Mouse (Mus musculus) embryonic facial prominence, embryonic 12.5 days (tissue): ENCODE data around the gene Cenpl. TPM values are rescaled to one million over a fixed set of nuclear protein-coding genes. Genes with fewer than 3 reads are reported as not detected.

Source experiments
- ATAC-seq: fragments of 200-750 bp; cut with Nextera tagmentation; 2 replicates; pipeline ENCODE4 v1.8.0; 2017; ENCODE audit not compliant: insufficient number of reproducible peaks, insufficient read depth, low FRiP score, low TSS enrichment
- H3K27ac ChIP-seq: fragments of 300-500 bp; sonication (generic); 2 replicates; pipeline ENCODE4 v1.5.1; 2016; ENCODE audit warnings: mild to moderate bottlenecking
- H3K27me3 ChIP-seq: fragments of 300-500 bp; sonication (generic); 2 replicates; pipeline ENCODE4 v1.6.1; 2016; ENCODE audit warnings: mild to moderate bottlenecking, moderate library complexity
- H3K36me3 ChIP-seq: fragments of 300-500 bp; sonication (generic); 2 replicates; pipeline ENCODE4 v1.6.1; 2016; ENCODE audit warnings: mild to moderate bottlenecking
- H3K4me1 ChIP-seq: fragments of 300-500 bp; sonication (generic); 2 replicates; pipeline ENCODE4 v1.6.1; 2016
- H3K4me2 ChIP-seq: fragments of 300-500 bp; sonication (generic); replicated peaks from 2 replicates; pipeline ENCODE4 v1.6.1; 2016; ENCODE audit warnings: mild to moderate bottlenecking, moderate library complexity
- H3K4me3 ChIP-seq: fragments of 300-500 bp; sonication (generic); 2 replicates; pipeline ENCODE4 v1.5.1; 2016; ENCODE audit warnings: mild to moderate bottlenecking
- H3K9ac ChIP-seq: fragments of 300-500 bp; sonication (generic); 2 replicates; pipeline ENCODE4 v1.6.1; 2016; ENCODE audit warnings: mild to moderate bottlenecking, moderate library complexity
- H3K9me3 ChIP-seq: fragments of 300-500 bp; sonication (generic); 2 replicates; pipeline ENCODE4 v1.6.1; 2016; ENCODE audit warnings: mild to moderate bottlenecking, moderate library complexity
- WGBS: fragments of 180-500 bp; shearing (Covaris S2); methylation state at CpG from one replicate; pipeline ENCODE4 v1.1.7; 2016; 5-methylcytosine and 5-hydroxymethylcytosine counted together
- polyA plus RNA-seq: library from polyadenylated mRNA; unstranded; fragments of >200 nt; fragmentation: Nextera tagmentation; extraction: Ambion mirVana; gene quantifications from 2 replicates; pipeline ENCODE4 v1.2.1, GENCODE M21; 2016

The Cenpl gene
- polyA plus RNA-seq, 1 experiment from 2014 or later = 32.3 TPM

- Histone ChIP-seq H3K36me3 (peaks cover 17% of the 10 kb centered on the region), H3K9ac (no peak overlapping the region), H3K27me3 (no peaks in the 10 kb centered on the region), H3K4me1 (no peaks in the 10 kb centered on the region), H3K4me3 (no peak overlapping the region), H3K9me3 (no peaks in the 10 kb centered on the region), H3K4me2 (no peak overlapping the region), H3K27ac (no peak overlapping the region)
- no peak for ATAC-seq
- 93% methylated on average over 1 of the region's 1 CpGs for WGBS
Measured at GRCm38 (mm10) chr1:161057164-161057563, 13.3 kb upstream of the Cenpl start.

- no peak for ATAC-seq
Measured at GRCm38 (mm10) chr1:161063351-161063750, 7.2 kb upstream of the Cenpl start.

GRCm38 (mm10) chr1:161071272-161071620, 733 bp downstream of the Cenpl start:
- Histone ChIP-seq H3K27ac (peak overlapping the region; percentile 75), H3K4me2 (peak overlapping the region; percentile 71), H3K4me3 (peak overlapping the region; percentile 76), H3K27me3 (no peaks in the 10 kb centered on the region), H3K9me3 (no peaks in the 10 kb centered on the region), H3K4me1 (peaks cover 30% of the 10 kb centered on the region), H3K36me3 (0 out of 2 replicates have a peak, but pooled peaks cover 4% of the 10 kb centered on the region), H3K9ac (peak overlapping the region; percentile 76)
- ATAC-seq = no peak
- WGBS = under 1% methylated on average over 12 of the region's 12 CpGs

More at GRCm38 (mm10) chr1:161063351-161063750, 7.2 kb upstream of the Cenpl start:
- Histone ChIP-seq H3K27me3 (no peaks in the 10 kb centered on the region), H3K4me3 (no peak overlapping the region), H3K36me3 (no peaks in the 10 kb centered on the region; the same call in 1 of the 2 replicates), H3K9me3 (no peaks in the 10 kb centered on the region), H3K4me1 (no peaks in the 10 kb centered on the region), H3K4me2 (no peak overlapping the region), H3K9ac (no peak overlapping the region), H3K27ac (no peak overlapping the region)
- WGBS = 87% methylated on average over 1 of the region's 1 CpGs

GRCm38 (mm10) chr1:161076238-161076637, 5.7 kb downstream of the Cenpl start:
- Histone ChIP-seq H3K9me3 (no peaks in the 10 kb centered on the region), H3K27ac (no peak overlapping the region), H3K9ac (no peak overlapping the region), H3K27me3 (no peaks in the 10 kb centered on the region), H3K4me1 (peaks cover 27% of the 10 kb centered on the region), H3K4me2 (no peak overlapping the region), H3K36me3 (peaks cover 23% of the 10 kb centered on the region), H3K4me3 (no peak overlapping the region)
- WGBS = 77% methylated on average over 6 of the region's 6 CpGs
- ATAC-seq = no peak

GRCm38 (mm10) chr1:161077243-161077642, 6.7 kb downstream of the Cenpl start:
- Histone ChIP-seq H3K36me3 (peaks cover 27% of the 10 kb centered on the region), H3K9me3 (no peaks in the 10 kb centered on the region), H3K4me3 (no peak overlapping the region), H3K4me2 (no peak overlapping the region), H3K9ac (no peak overlapping the region), H3K4me1 (peaks cover 18% of the 10 kb centered on the region), H3K27me3 (no peaks in the 10 kb centered on the region), H3K27ac (no peak overlapping the region)
- ATAC-seq = no peak
- 95% methylated on average over 3 of the region's 3 CpGs for WGBS

- no peak for ATAC-seq
- no peaks in the 10 kb centered on the region for H3K27me3 ChIP-seq
- H3K4me3 ChIP-seq = no peak overlapping the region
- H3K27ac ChIP-seq = no peak overlapping the region
- H3K9ac ChIP-seq = no peak overlapping the region
- H3K4me2 ChIP-seq = no peak overlapping the region
- H3K9me3 ChIP-seq = no peaks in the 10 kb centered on the region
- 92% methylated on average over 4 of the region's 4 CpGs for WGBS
- H3K4me1 ChIP-seq = no peaks in the 10 kb centered on the region
- H3K36me3 ChIP-seq = peaks cover 21% of the 10 kb centered on the region
Measured at GRCm38 (mm10) chr1:161099721-161100405, 29.4 kb downstream of the Cenpl start.

- Histone ChIP-seq H3K9ac (no peak overlapping the region), H3K9me3 (no peaks in the 10 kb centered on the region), H3K4me2 (no peak overlapping the region), H3K4me3 (no peak overlapping the region), H3K27ac (no peak overlapping the region), H3K36me3 (peaks cover 15% of the 10 kb centered on the region), H3K27me3 (no peaks in the 10 kb centered on the region), H3K4me1 (no peaks in the 10 kb centered on the region)
- ATAC-seq = no peak
- WGBS = 82% methylated on average over 1 of the region's 1 CpGs
Measured at GRCm38 (mm10) chr1:161103842-161104241, 33.3 kb downstream of the Cenpl start.

GRCm38 (mm10) chr1:161109216-161109615, 38.7 kb downstream of the Cenpl start:
- no peak for ATAC-seq
- no peak overlapping the region for H3K27ac ChIP-seq
- no peak overlapping the region for H3K9ac ChIP-seq
- no peak overlapping the region for H3K4me3 ChIP-seq
- H3K4me2 ChIP-seq = no peak overlapping the region
- H3K36me3 ChIP-seq = peaks cover 12% of the 10 kb centered on the region
- no peaks in the 10 kb centered on the region for H3K4me1 ChIP-seq
- 90% methylated on average over 8 of the region's 8 CpGs for WGBS
- no peaks in the 10 kb centered on the region for H3K27me3 ChIP-seq
- H3K9me3 ChIP-seq = no peaks in the 10 kb centered on the region

- Histone ChIP-seq H3K9me3 (no peaks in the 10 kb centered on the region), H3K4me3 (no peak overlapping the region), H3K36me3 (peaks cover 1% of the 10 kb centered on the region), H3K27me3 (no peaks in the 10 kb centered on the region), H3K4me2 (no peak overlapping the region), H3K27ac (no peak overlapping the region), H3K9ac (no peak overlapping the region), H3K4me1 (no peaks in the 10 kb centered on the region)
- no peak for ATAC-seq
Measured at GRCm38 (mm10) chr1:161114591-161114990, 44.1 kb downstream of the Cenpl start.

- H3K9ac ChIP-seq = no peak overlapping the region
- no peak for ATAC-seq
- no peaks in the 10 kb centered on the region for H3K4me1 ChIP-seq
- no peaks in the 10 kb centered on the region for H3K27me3 ChIP-seq
- 92% methylated on average over 10 of the region's 10 CpGs for WGBS
- H3K36me3 ChIP-seq = no peaks in the 10 kb centered on the region
- no peaks in the 10 kb centered on the region for H3K9me3 ChIP-seq
- H3K27ac ChIP-seq = no peak overlapping the region
- H3K4me2 ChIP-seq = no peak overlapping the region
- H3K4me3 ChIP-seq = no peak overlapping the region
Measured at GRCm38 (mm10) chr1:161122661-161123418, 52.3 kb downstream of the Cenpl start.

- H3K27ac ChIP-seq = no peak overlapping the region
- no peak overlapping the region for H3K4me3 ChIP-seq
- no peaks in the 10 kb centered on the region for H3K27me3 ChIP-seq
- no peaks in the 10 kb centered on the region for H3K9me3 ChIP-seq
- H3K4me1 ChIP-seq = peaks cover 7% of the 10 kb centered on the region
- no peak overlapping the region for H3K9ac ChIP-seq
- no peaks in the 10 kb centered on the region for H3K36me3 ChIP-seq
- peak; percentile 68; the same call in 1 of the 2 replicates for ATAC-seq
- no peak overlapping the region for H3K4me2 ChIP-seq
- 60% methylated on average over 1 of the region's 1 CpGs for WGBS
Measured at GRCm38 (mm10) chr1:161126461-161126860, 55.9 kb downstream of the Cenpl start.
